Mouse (Mus musculus) cerebral cortex, adult 2 months (tissue): Measurements from ENCODE around the gene Sel1l.

ENCODE experiments used
- WGBS: fragments of 180-500 bp; shearing (Covaris S2); methylation state at CpG from one replicate; pipeline ENCODE4 v1.1.7; 2018; 5-methylcytosine and 5-hydroxymethylcytosine counted together

The Sel1l gene

GRCm38 (mm10) chr12:91818726-91819125, 30.2 kb downstream of the Sel1l start:
- whole genome bisulfite sequencing, result 93% methylated on average over 4 of the region's 4 CpGs

- 27% methylated on average over 10 of the region's 10 CpGs for WGBS
Measured at GRCm38 (mm10) chr12:91815990-91816389, 33.0 kb downstream of the Sel1l start.

- WGBS, result 94% methylated on average over 11 of the region's 11 CpGs
Measured at GRCm38 (mm10) chr12:91815552-91815951, 33.4 kb downstream of the Sel1l start.

- WGBS, result 91% methylated on average over 8 of the region's 8 CpGs
Measured at GRCm38 (mm10) chr12:91808911-91809310, 40.0 kb downstream of the Sel1l start.

- 74% methylated on average over 6 of the region's 6 CpGs for WGBS
Measured at GRCm38 (mm10) chr12:91807761-91808160, 41.2 kb downstream of the Sel1l start.

- 92% methylated on average over 11 of the region's 11 CpGs for WGBS
Measured at GRCm38 (mm10) chr12:91807095-91807494, 41.9 kb downstream of the Sel1l start.

GRCm38 (mm10) chr12:91804262-91804661, 44.7 kb downstream of the Sel1l start:
- 62% methylated on average over 3 of the region's 3 CpGs for whole genome bisulfite sequencing

GRCm38 (mm10) chr12:91803207-91803932, 45.6 kb downstream of the Sel1l start:
- WGBS, result 43% methylated on average over 13 of the region's 13 CpGs

- WGBS, result 78% methylated on average over 12 of the region's 12 CpGs
Measured at GRCm38 (mm10) chr12:91802586-91803206, 46.3 kb downstream of the Sel1l start.

- 76% methylated on average over 6 of the region's 6 CpGs for WGBS
Measured at GRCm38 (mm10) chr12:91800861-91801385, 48.0 kb downstream of the Sel1l start.

GRCm38 (mm10) chr12:91799821-91800335, 49.1 kb downstream of the Sel1l start:
- 72% methylated on average over 12 of the region's 12 CpGs for WGBS

GRCm38 (mm10) chr12:91799379-91799773, 49.6 kb downstream of the Sel1l start:
- 16% methylated on average over 6 of the region's 6 CpGs for WGBS

- WGBS, result 73% methylated on average over 6 of the region's 6 CpGs
Measured at GRCm38 (mm10) chr12:91798720-91799378, 50.1 kb downstream of the Sel1l start.

GRCm38 (mm10) chr12:91796774-91797173, 52.2 kb downstream of the Sel1l start:
- 74% methylated on average over 4 of the region's 4 CpGs for WGBS

- whole genome bisulfite sequencing, result 83% methylated on average over 8 of the region's 8 CpGs
Measured at GRCm38 (mm10) chr12:91793266-91793665, 55.7 kb downstream of the Sel1l start.

- WGBS, result 80% methylated on average over 4 of the region's 4 CpGs
Measured at GRCm38 (mm10) chr12:91791822-91792221, 57.1 kb downstream of the Sel1l start.

GRCm38 (mm10) chr12:91789801-91790200, 59.2 kb downstream of the Sel1l start:
- WGBS, result 60% methylated on average over 6 of the region's 6 CpGs

- WGBS, result 76% methylated on average over 3 of the region's 3 CpGs
Measured at GRCm38 (mm10) chr12:91788446-91788845, 60.5 kb downstream of the Sel1l start.

GRCm38 (mm10) chr12:91787959-91788437, 61.0 kb downstream of the Sel1l start, which contains the start of gene Ston2:
TSS of gene Ston2 (minus strand) at chr12:91788387.
- 91% methylated on average over 9 of the region's 9 CpGs for WGBS

GRCm38 (mm10) chr12:91786355-91786754, 62.6 kb downstream of the Sel1l start:
- 58% methylated on average over 10 of the region's 10 CpGs for WGBS

- WGBS, result 95% methylated on average over 5 of the region's 5 CpGs
Measured at GRCm38 (mm10) chr12:91781432-91781831, 67.5 kb downstream of the Sel1l start.

GRCm38 (mm10) chr12:91780531-91780930, 68.4 kb downstream of the Sel1l start:
- WGBS, result 91% methylated on average over 3 of the region's 3 CpGs
